ENCODE assay signal across 12 mouse cellular contexts in the genomic region with DNA sequence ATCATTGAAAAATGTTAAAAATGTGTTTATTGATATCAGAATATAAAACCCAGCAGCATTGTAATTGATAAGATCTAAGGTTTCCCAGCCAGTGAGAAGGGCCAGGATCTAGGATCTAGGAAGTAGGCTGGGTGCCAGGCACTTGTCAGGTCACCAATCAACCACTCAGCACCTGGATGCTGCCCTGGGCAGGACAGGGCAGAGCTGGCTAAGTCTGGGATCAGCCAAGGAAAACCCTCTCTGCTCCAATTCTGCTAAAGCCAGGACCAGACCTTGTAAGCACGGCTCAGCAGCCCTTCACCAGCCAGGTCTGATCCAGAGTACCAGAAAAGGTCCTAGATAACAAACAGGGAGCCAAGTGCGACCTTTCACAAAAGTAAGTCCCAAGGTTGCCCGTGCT. TPM values are rescaled to one million over a fixed set of nuclear protein-coding genes. Genes with fewer than 3 reads are reported as not detected.
DNase-seq lines count a peak whose midpoint lies in the region; TF ChIP-seq lines count a peak whose summit lies in the region.
"Had no signal": no experiment of that assay in that cellular context is flagged by ENCODE, and none has a peak within 500 bp of the region (broad histone marks: within the 10 kb centered on the region; RNA-seq: fewer than 3 reads in every experiment).

No protein-coding gene starts in this region.

- peaks cover 3% of the 10 kb centered on the region for H3K27me3 ChIP-seq in myocyte (ENCODE audit: control insufficient read depth, insufficient read depth, insufficient read length)
- H3K27me3 ChIP-seq: embryonic facial prominence, embryonic 12.5 days had no signal

- peak; percentile 73 for DNase-seq in gastrocnemius, adult 2 months
- DNase-seq in gastrocnemius, postnatal 4 days (ENCODE audit: low spot score in 2 of 2) = no peak
- no peak for DNase-seq in layer of hippocampus, adult 2 months (ENCODE audit: low spot score in 2 of 2)
- DNase-seq in layer of hippocampus, postnatal 36 days = no peak
- peak; percentile 57 to 69 for DNase-seq in kidney, adult 8-10 months
- DNase-seq in lung, adult 18-20 months = no peak
- DNase-seq: lung, embryonic 14.5 days; thymus, adult 2 months had no signal

- no peak overlapping the region for H3ac ChIP-seq in myocyte (ENCODE audit: control insufficient read depth, insufficient read length)

- TF ChIP-seq POLR2A in myocyte (IDR thresholded peaks at IDR 0.05; ENCODE audit: insufficient read length, low read depth) = no peak

- no peaks in the 10 kb centered on the region for H3K36me3 ChIP-seq in myocyte (ENCODE audit: control insufficient read depth, insufficient read depth)
- H3K36me3 ChIP-seq: embryonic facial prominence, embryonic 12.5 days; midbrain, embryonic 12.5 days had no signal

- H3K79me2 ChIP-seq in myocyte (ENCODE audit: control insufficient read depth, insufficient read depth) = no peaks in the 10 kb centered on the region

- peak overlapping the region; percentile 18 for H3K4me2 ChIP-seq in myocyte (ENCODE audit: low read depth)
- H3K4me2 ChIP-seq: embryonic facial prominence, embryonic 12.5 days; lung, embryonic 14.5 days; midbrain, embryonic 12.5 days had no signal

- no peak overlapping the region for H3K4me3 ChIP-seq in gastrocnemius, adult 2 months
- H3K4me3 ChIP-seq in layer of hippocampus, adult 2 months = peak overlapping the region; percentile 32; the same call in 1 of the 2 replicates
- no peak overlapping the region for H3K4me3 ChIP-seq in myocyte
- H3K4me3 ChIP-seq: embryonic facial prominence, embryonic 12.5 days; midbrain, embryonic 12.5 days had no signal

- no peak for TF ChIP-seq CTCF in gastrocnemius, adult 2 months (IDR thresholded peaks at IDR 0.05)
- no peak for TF ChIP-seq CTCF in layer of hippocampus, adult 2 months (conservative IDR thresholded peaks at IDR 0.05)

- H3K27ac ChIP-seq in gastrocnemius, adult 2 months = peak overlapping the region; percentile 87
- peak overlapping the region; percentile 64 for H3K27ac ChIP-seq in layer of hippocampus, adult 2 months
- H3K27ac ChIP-seq: embryonic facial prominence, embryonic 12.5 days; kidney, postnatal 0 days; midbrain, embryonic 12.5 days had no signal

- intact Hi-C loops in gastrocnemius, adult 2 months (cut with DNase I) = loop anchor here (2.0 to 5.0 kb wide), 2 partner anchors 20 to 32 kb away; a partner anchor contains a TSS

TF ChIP-seq in myocyte, 11 proteins besides CTCF, POLR2A, EP300 and RAD21:
- TF ChIP-seq TCF3 (IDR thresholded peaks at IDR 0.05; ENCODE audit: insufficient read length, low read depth) (no peak), MYOD1 (IDR thresholded peaks at IDR 0.05; ENCODE audit: control insufficient read depth in 1 of 3, insufficient read length in 2 of 3, low read depth in 2 of 3) (no peak), CEBPB (IDR thresholded peaks at IDR 0.05; ENCODE audit: insufficient read depth, poor library complexity, severe bottlenecking) (no peak), REST (IDR thresholded peaks at IDR 0.05; ENCODE audit: insufficient read depth, insufficient read length) (no peak), SRF (IDR thresholded peaks at IDR 0.05; ENCODE audit: control insufficient read depth, insufficient read length, low read depth) (no peak), E2F4 (IDR thresholded peaks at IDR 0.05; ENCODE audit: insufficient read depth) (no peak), USF1 (IDR thresholded peaks at IDR 0.05; ENCODE audit: low read depth) (no peak), TCF12 (IDR thresholded peaks at IDR 0.05; ENCODE audit: insufficient read depth, poor library complexity, severe bottlenecking) (no peak), MAX (IDR thresholded peaks at IDR 0.05; ENCODE audit: low read depth) (no peak), POLR2AphosphoS2 (IDR thresholded peaks at IDR 0.05; ENCODE audit: insufficient read length, low read depth) (no peak)

RNA-seq across cellular contexts. Expression of a gene that starts 23.2 kb away (rescaled TPM):
- total RNA-seq in gastrocnemius, adult 2 months (2021) = not detected
- total RNA-seq in gastrocnemius, postnatal 4 days (2021) = under 1 TPM; 0.25 to 0.41 TPM
- total RNA-seq in layer of hippocampus, adult 2 months (2021) = 100 to 1,000 TPM; 111 to 112 TPM
- 100 to 1,000 TPM; 107 to 108 TPM for total RNA-seq in layer of hippocampus, postnatal 36 days (2021)
- polyA plus RNA-seq in myocyte (2012; fragmentation: generic; extraction: Trizol) = 0.40 TPM

RNA-seq across cellular contexts. Expression of a gene that starts 34.8 kb away (rescaled TPM):
- total RNA-seq in gastrocnemius, adult 2 months (2021) = 10 to 100 TPM; 32.6 to 48.1 TPM
- total RNA-seq in gastrocnemius, postnatal 4 days (2021) = 10 to 100 TPM; 19.7 to 22.8 TPM
- 1 to 10 TPM; 2.2 to 2.3 TPM for total RNA-seq in layer of hippocampus, adult 2 months (2021)
- 1 to 10 TPM; 1.6 to 2.9 TPM for total RNA-seq in layer of hippocampus, postnatal 36 days (2021)
- polyA plus RNA-seq in myocyte (2012; fragmentation: generic; extraction: Trizol) = 3.9 TPM

RNA-seq across cellular contexts. Expression of a gene that starts 40.9 kb away (rescaled TPM):
- total RNA-seq in gastrocnemius, adult 2 months (2021) = 100 to 1,000 TPM in 1 of 2 experiments, 10 to 100 TPM in 1; 25.7 to 113 TPM
- total RNA-seq in gastrocnemius, postnatal 4 days (2021) = 10 to 100 TPM; 17.3 to 21.7 TPM
- 1 to 10 TPM; 3.0 to 3.7 TPM for total RNA-seq in layer of hippocampus, adult 2 months (2021)
- 1 to 10 TPM; 3.8 to 3.9 TPM for total RNA-seq in layer of hippocampus, postnatal 36 days (2021)
- polyA plus RNA-seq in myocyte (2012; fragmentation: generic; extraction: Trizol) = 0.64 TPM

Comparison
In these comparisons a context has a peak if more than half of its experiments do, and no peak if none do; other contexts are left out.
1. DNase-seq: peak in gastrocnemius, adult 2 months (single experiment) and kidney, adult 8-10 months (2 of 2); none in gastrocnemius, postnatal 4 days (0 of 2), layer of hippocampus, adult 2 months (0 of 2), layer of hippocampus, postnatal 36 days (0 of 2) and lung, adult 18-20 months (0 of 2).
2. RNA of a gene that starts 23.2 kb away (total RNA-seq): 111 to 112 TPM in layer of hippocampus, adult 2 months and 107 to 108 TPM in layer of hippocampus, postnatal 36 days; 0.25 to 0.41 TPM in gastrocnemius, postnatal 4 days and not detected in gastrocnemius, adult 2 months; every median in the first group is over 10 times any median in the second.
3. RNA of a gene that starts 34.8 kb away (total RNA-seq): 32.6 to 48.1 TPM in gastrocnemius, adult 2 months and 19.7 to 22.8 TPM in gastrocnemius, postnatal 4 days; 1.6 to 2.9 TPM in layer of hippocampus, postnatal 36 days and 2.2 to 2.3 TPM in layer of hippocampus, adult 2 months; every median in the first group is over 4 times any median in the second.